Mouse (Mus musculus): ENCODE data around the gene Cdc42ep4.

DNA sequence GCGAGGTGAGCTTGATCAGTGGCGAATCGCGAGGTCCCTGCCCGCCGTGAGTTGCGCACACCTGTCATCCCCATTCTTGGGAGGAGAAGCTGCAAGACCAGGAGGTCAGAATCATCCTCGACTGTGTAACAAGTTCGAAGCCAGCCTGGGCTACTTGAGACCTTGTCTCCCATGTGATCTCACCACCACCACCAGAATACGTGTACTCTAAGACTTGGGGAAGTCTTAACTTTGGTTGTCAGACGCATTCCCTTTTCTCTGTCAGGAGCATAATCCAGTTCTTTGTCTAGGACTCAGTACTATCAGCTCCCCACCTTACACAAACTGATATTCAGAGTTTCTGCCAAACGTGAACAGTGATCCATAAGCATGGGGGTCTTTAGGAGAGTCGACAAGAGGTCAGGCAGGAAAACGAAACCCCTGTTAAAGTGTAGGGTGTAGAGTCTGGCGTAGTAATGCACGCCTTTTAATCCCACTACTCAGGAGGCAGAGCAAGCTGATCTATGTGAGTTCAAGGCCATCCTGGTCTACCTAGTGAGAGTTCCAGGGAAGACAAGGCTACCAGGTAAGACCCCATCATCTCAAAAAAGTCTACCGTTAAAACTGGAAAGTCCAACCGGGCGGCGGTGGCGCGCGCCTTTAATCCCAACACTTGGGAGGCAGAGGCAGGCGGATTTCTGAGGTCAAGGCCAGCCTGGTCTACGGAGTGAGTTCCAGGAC lies 66.8 kb downstream of the Cdc42ep4 start:
- TF ChIP-seq POLR2A (IDR thresholded peaks at IDR 0.05; ENCODE audit: low read depth, low read length) (no peak; the same call in 1 of the 2 replicates), CTCF (IDR thresholded peaks at IDR 0.05; ENCODE audit: borderline replicate concordance, insufficient read depth, low read length) (no peak)

All from embryonic fibroblast, embryonic 13.5 days (primary cell).